ENCODE assay signal across 43 mouse cellular contexts in genomic region chr19:4140147-4140546, GRCm38 (mm10). TPM values are rescaled to one million over a fixed set of nuclear protein-coding genes. Genes with fewer than 3 reads are reported as not detected.
"Had no signal": no experiment of that assay in that cellular context is flagged by ENCODE, and none has a peak within 500 bp of the region (broad histone marks: within the 10 kb centered on the region; RNA-seq: fewer than 3 reads in every experiment).

No protein-coding gene starts in this region.

- H3K9ac ChIP-seq: limb, embryonic 12.5 days; limb, embryonic 15.5 days; liver, embryonic 12.5 days; liver, embryonic 14.5 days; liver, embryonic 15.5 days; liver, postnatal 0 days; lung, embryonic 14.5 days; lung, embryonic 15.5 days; midbrain, embryonic 13.5 days; midbrain, embryonic 15.5 days; neural tube, embryonic 12.5 days had no signal

- H3K4me3 ChIP-seq: left cerebral cortex, adult 2 months; limb, embryonic 12.5 days; limb, embryonic 13.5 days; limb, embryonic 15.5 days; liver, embryonic 12.5 days; liver, embryonic 13.5 days; liver, embryonic 15.5 days; lung, embryonic 15.5 days; megakaryocyte, embryonic 14.5 days; midbrain, embryonic 12.5 days; midbrain, embryonic 13.5 days; midbrain, embryonic 15.5 days; myocyte; neural tube, embryonic 12.5 days had no signal

- H3K9me3 ChIP-seq: limb, embryonic 12.5 days; limb, embryonic 13.5 days; limb, embryonic 15.5 days; liver, embryonic 12.5 days; liver, embryonic 13.5 days; liver, embryonic 15.5 days; lung, embryonic 15.5 days; megakaryocyte, embryonic 14.5 days; midbrain, embryonic 12.5 days; midbrain, embryonic 13.5 days; midbrain, embryonic 15.5 days; neural tube, embryonic 12.5 days had no signal

- ATAC-seq: liver, embryonic 12.5 days; liver, postnatal 0 days; lung, postnatal 0 days; midbrain, embryonic 13.5 days; midbrain, embryonic 15.5 days had no signal

- H3K4me1 ChIP-seq: limb, embryonic 12.5 days; limb, embryonic 13.5 days; limb, embryonic 15.5 days; lung, embryonic 15.5 days; neural tube, embryonic 12.5 days had no signal

- DNase-seq: left cerebral cortex, postnatal 4 days; liver; liver, embryonic 13.5 days; liver, postnatal 0 days; lung, adult 18-20 months; lung, adult 2 months; lung, embryonic 14.5 days; lung, postnatal 10 days; lung, postnatal 14 days; lung, postnatal 36 days; lung, postnatal 4 days; midbrain, embryonic 14.5 days had no signal

- H3K27me3 ChIP-seq: limb, embryonic 12.5 days; limb, embryonic 13.5 days; limb, embryonic 15.5 days; lung, embryonic 15.5 days; midbrain, embryonic 12.5 days; midbrain, embryonic 13.5 days; midbrain, embryonic 15.5 days; neural tube, embryonic 12.5 days had no signal

- H3K27ac ChIP-seq: left cerebral cortex, adult 2 months; limb, embryonic 12.5 days; limb, embryonic 13.5 days; limb, embryonic 15.5 days; liver, embryonic 12.5 days; liver, embryonic 13.5 days; liver, embryonic 14.5 days; liver, embryonic 15.5 days; lung, embryonic 15.5 days; macrophage; midbrain, embryonic 12.5 days; midbrain, embryonic 13.5 days; midbrain, embryonic 15.5 days; neural tube, embryonic 12.5 days had no signal

- H3K4me2 ChIP-seq: limb, embryonic 12.5 days; limb, embryonic 13.5 days; limb, embryonic 15.5 days; liver, embryonic 11.5 days; liver, embryonic 12.5 days; liver, embryonic 13.5 days; liver, embryonic 15.5 days; lung, embryonic 14.5 days; lung, embryonic 15.5 days; midbrain, embryonic 11.5 days; midbrain, embryonic 12.5 days; midbrain, embryonic 13.5 days; midbrain, embryonic 15.5 days; neural tube, embryonic 12.5 days had no signal

- H3K36me3 ChIP-seq: limb, embryonic 12.5 days; limb, embryonic 13.5 days; limb, embryonic 15.5 days; liver, embryonic 12.5 days; liver, embryonic 13.5 days; liver, embryonic 15.5 days; lung, embryonic 15.5 days; midbrain, embryonic 12.5 days; midbrain, embryonic 13.5 days; midbrain, embryonic 15.5 days; neural tube, embryonic 12.5 days had no signal

RNA-seq across cellular contexts. Expression of gene Gpr152, which starts 0.6 kb away (rescaled TPM):
- total RNA-seq: left cerebral cortex, adult 2 months; left cerebral cortex, postnatal 10 days; left cerebral cortex, postnatal 14 days; left cerebral cortex, postnatal 25 days; left cerebral cortex, postnatal 36 days; left cerebral cortex, postnatal 4 days; liver, adult 2 months; megakaryocyte progenitor cell, adult 5-6 weeks; megakaryocyte, adult 5-6 weeks; megakaryocyte-erythroid progenitor cell, adult 5-6 weeks; monocyte, adult 5-6 weeks had no signal
- polyA plus RNA-seq: limb, embryonic 11.5 days; limb, embryonic 12.5 days; limb, embryonic 13.5 days; limb, embryonic 15.5 days; liver, embryonic 11.5 days; liver, embryonic 12.5 days; liver, embryonic 13.5 days; liver, embryonic 14.5 days; liver, embryonic 15.5 days; liver, postnatal 0 days; lung, embryonic 14.5 days; lung, embryonic 15.5 days; lung, embryonic 16.5 days; lung, postnatal 0 days; macrophage; midbrain, embryonic 11.5 days; midbrain, embryonic 12.5 days; midbrain, embryonic 14.5 days; midbrain, postnatal 0 days; myocyte; neural tube, embryonic 11.5 days; neural tube, embryonic 12.5 days had no signal

RNA-seq across cellular contexts. Expression of gene Cabp4, which starts 3.7 kb away (rescaled TPM):
- total RNA-seq: left cerebral cortex, postnatal 25 days; left cerebral cortex, postnatal 36 days; left cerebral cortex, postnatal 4 days; megakaryocyte progenitor cell, adult 5-6 weeks; midbrain, postnatal 0 days; monocyte, adult 5-6 weeks had no signal
- polyA plus RNA-seq: limb, embryonic 11.5 days; liver, adult 2 months; lung, adult 2 months; lung, embryonic 16.5 days; macrophage; midbrain, embryonic 11.5 days; neural tube, embryonic 11.5 days had no signal
